Mouse (Mus musculus): ENCODE results near the gene Igsf23.

- no peak for TF ChIP-seq GATA1 (IDR thresholded peaks at IDR 0.05; ENCODE audit: low read length)
- TF ChIP-seq TAL1 (IDR thresholded peaks at IDR 0.05; ENCODE audit: low read length), result no peak
Observed at GRCm38 (mm10) chr7:19935961-19936360, 14.6 kb downstream of the Igsf23 start.

Measured in erythroblast, embryonic 14.5 days (primary cell).